Mouse (Mus musculus) small intestine, adult 2 months (tissue): ENCODE data around the gene Gata5.

ENCODE experiments used
- CTCF ChIP-seq: fragments of 200-500 bp; IDR thresholded peaks from 2 replicates; pipeline ENCODE4 v1.5.1; 2012; ENCODE audit warnings: low read depth, mild to moderate bottlenecking, control low read depth, inconsistent platforms, low read length, moderate library complexity, mixed read lengths; ENCODE audit not compliant: insufficient replicate concordance, insufficient read length; ENCODE audit errors: extremely low read depth
- POLR2A ChIP-seq: fragments of 200-500 bp; IDR thresholded peaks from 2 replicates; pipeline ENCODE4 v1.6.1; 2012; ENCODE audit warnings: low read depth, mild to moderate bottlenecking, control low read depth, inconsistent platforms, low read length, moderate library complexity

DNA sequence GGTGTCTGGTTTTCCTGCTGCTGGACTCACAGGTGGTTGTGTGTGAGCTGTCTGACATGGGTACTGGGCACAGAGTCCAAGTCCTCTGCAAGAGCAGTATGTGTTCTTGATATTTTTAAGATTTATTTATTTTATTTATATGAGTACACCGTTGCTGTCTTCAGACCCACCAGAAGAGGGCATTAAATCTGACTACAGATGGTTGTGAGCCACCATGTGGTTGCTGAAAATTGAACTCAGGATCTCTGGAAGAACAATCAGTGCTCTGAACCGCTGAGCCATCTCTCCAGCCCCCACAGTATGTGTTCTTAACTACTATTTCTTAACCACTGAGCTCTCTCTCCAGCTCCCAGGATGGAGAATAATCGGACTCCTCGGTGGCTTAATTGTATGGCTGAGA, 32.3 kb downstream of the Gata5 start:
- no peak for TF ChIP-seq POLR2A
- no peak for TF ChIP-seq CTCF
